Mouse (Mus musculus): ENCODE data around the gene Gpc6.
"Not testable (repeated sequence)": the region's sequence is repeated elsewhere in the genome, so short reads cannot be mapped to it uniquely, and the experiment has no call there.

The Gpc6 gene

GRCm38 (mm10) chr14:117408525-117408835 lies 483.4 kb downstream of the Gpc6 start:
- CTCF ChIA-PET = no interaction called here
- POLR2A ChIA-PET = no interaction called here

- ChIA-PET POLR2A (interaction anchor here in 1 of 4 experiments (1.1 kb wide), 1 partner anchor 77 kb away, joined by 3 read pairs; no protein-coding TSS in a partner anchor), CTCF (no interaction called here)
Observed at GRCm38 (mm10) chr14:117409778-117410177, 484.7 kb downstream of the Gpc6 start.

DNA sequence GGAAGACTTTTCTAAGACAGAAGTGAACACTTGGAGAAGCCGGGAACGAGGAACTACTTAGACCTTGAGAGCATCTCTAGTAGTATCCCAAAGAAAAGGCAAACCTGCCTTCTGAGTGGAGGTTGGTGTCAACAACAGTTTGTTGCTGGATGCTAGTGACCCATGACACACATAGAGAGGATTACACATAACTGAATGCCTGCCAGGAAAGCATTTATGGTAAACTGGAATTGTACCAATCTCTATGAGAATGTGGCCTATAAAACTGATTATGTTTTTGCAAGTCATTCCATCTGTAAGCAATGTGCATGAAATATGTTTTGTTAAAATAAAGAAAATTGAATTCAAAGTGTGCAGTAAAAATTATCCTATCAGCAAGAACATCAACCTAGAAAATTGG lies 485.4 kb downstream of the Gpc6 start:
- ChIA-PET POLR2A (interaction anchor here in 1 of 4 experiments (1.1 kb wide), 1 partner anchor 78 kb away, joined by 3 read pairs; no protein-coding TSS in a partner anchor), CTCF (no interaction called here)

DNA sequence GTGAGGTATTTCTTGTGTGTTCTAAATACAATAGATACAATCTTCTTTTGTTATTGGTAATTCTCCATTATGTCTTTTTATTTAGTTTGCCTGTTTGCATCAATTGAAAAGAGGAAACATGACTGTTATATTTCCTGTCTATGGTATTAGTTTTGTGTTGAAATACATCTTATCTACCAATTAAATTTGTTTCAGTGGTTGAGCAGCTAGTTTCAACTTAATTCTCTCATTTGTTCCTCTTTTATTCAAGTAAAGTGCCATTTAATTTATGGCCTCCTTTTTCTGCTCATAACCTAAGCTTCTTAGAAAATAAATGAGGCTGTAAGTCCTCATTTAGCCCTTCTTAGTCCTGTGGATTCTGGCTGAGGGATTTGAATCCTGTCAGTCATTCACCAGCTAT lies 489.9 kb downstream of the Gpc6 start:
- CTCF ChIA-PET = no interaction called here
- POLR2A ChIA-PET = no interaction called here

- ChIA-PET POLR2A (no interaction called here), CTCF (no interaction called here)
Observed at GRCm38 (mm10) chr14:117419561-117420218, 494.6 kb downstream of the Gpc6 start.

DNA sequence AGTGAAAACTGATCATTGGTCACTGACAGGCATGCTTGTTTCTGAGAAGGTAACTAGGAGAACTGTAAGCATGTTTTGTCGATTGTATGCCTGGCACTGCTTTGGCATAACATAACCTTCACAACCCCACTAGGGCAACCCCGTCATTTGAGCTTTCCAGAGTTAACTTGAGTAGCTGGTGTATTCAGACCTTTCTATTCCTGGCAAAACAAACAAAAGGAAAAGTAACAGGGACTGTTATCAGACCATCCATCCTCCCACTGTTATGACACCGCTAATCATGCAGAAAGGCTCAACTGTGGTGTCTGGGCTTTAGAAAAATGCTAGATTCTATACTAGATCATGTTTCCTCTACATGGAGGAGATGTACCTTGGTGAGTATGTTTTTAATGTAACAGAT lies 496.1 kb downstream of the Gpc6 start:
- POLR2A ChIA-PET = no interaction called here
- CTCF ChIA-PET = no interaction called here

DNA sequence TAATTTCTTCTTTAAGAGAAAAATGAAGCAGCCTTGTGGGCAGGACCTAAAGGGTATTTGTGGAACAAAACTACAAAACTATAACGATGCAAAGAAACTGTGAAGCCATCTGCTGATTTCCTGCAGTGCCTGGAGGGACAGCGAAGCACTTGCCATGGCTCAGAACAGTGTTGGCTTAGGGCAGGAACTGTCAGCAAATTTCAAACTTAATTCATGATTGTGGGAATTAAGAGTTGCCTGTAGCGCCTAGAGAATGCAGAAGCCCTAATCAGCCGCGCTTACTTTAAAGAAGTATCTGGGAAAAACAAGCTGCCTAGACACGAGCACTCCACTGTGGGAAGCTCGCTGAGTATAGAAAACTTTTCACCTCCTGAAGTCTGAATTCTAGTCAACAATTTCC lies 501.0 kb downstream of the Gpc6 start:
- CTCF ChIA-PET = no interaction called here
- POLR2A ChIA-PET = no interaction called here

- ChIA-PET POLR2A (no interaction called here), CTCF (no interaction called here)
Observed at GRCm38 (mm10) chr14:117427776-117428175, 502.7 kb downstream of the Gpc6 start.

GRCm38 (mm10) chr14:117435739-117436138 lies 510.6 kb downstream of the Gpc6 start:
- ChIA-PET POLR2A (no interaction called here), CTCF (no interaction called here)

DNA sequence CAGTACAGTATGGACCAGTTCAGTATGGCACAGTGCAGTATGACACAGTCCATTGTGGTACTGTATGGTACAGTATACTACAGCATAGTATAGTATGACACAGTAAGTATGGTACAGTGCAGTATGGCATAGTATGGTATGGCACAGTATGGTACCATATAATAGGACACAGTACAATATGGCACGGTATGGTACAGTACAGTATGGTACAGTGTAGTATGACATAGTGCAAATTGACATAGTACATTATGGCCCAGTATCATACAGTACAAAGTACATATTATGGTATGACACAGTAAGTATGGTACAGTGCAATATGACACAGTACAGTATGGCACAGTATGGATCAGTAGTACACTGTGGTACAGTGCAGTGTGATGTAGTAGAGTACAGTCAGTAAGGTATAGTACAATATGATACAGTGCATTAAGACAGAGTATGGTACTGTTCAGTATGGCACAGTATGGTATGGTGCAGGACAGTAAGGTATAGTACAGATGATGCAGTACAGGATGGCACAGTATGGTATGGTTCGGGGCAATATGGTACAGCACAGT lies 521.6 kb downstream of the Gpc6 start:
- CTCF ChIA-PET, POLR2A ChIA-PET: not testable (repeated sequence)

- CTCF ChIA-PET = no interaction called here
Observed at GRCm38 (mm10) chr14:117451391-117451991, 526.4 kb downstream of the Gpc6 start.

DNA sequence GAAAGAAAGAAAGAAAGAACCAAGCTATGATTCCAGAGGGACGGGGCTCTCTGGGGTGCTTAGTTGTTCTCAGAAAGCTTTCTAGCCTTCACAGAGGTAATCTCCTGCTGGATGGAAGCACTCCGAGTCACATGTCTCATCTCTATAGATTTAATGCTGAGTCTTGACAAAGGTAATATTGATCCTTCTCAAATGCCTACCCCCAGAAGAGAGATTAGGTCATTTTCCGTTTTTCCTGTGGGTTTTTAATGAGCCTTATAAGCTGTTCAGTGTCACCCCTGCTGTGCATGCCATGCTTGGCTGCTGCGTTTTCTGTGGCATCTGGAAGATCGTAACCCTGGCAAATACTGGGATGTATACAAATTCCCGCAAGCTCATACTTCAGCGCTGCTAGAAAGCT lies 527.0 kb downstream of the Gpc6 start:
- POLR2A ChIA-PET = interaction anchor here in 1 of 4 experiments (0.6 kb wide), 1 partner anchor 22 kb away, joined by 4 read pairs; no protein-coding TSS in a partner anchor
- CTCF ChIA-PET = no interaction called here

More at GRCm38 (mm10) chr14:117451391-117451991, 526.4 kb downstream of the Gpc6 start:
- POLR2A ChIA-PET = interaction anchor here in 1 of 4 experiments (0.6 kb wide), 1 partner anchor 21 kb away, joined by 4 read pairs; no protein-coding TSS in a partner anchor

DNA sequence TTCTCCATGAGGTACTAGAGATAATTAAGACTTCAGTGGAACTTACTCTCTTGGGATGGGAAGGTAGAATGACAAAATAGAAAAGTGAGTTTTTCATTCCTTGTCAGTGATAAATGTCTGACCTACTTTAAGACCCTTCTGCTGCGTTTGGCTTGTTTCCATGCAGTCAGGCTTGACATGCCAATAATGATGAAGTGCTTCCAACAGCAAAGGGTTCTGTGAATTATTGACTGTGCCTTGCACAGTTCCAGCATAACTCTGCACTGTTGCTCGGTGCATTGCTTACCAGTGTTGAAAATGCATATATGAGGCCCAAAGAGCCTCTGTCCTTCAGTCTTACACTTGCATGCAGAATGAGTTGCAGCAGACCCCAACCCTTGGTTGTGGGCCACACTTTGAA lies 548.3 kb downstream of the Gpc6 start:
- ChIA-PET POLR2A (no interaction called here), CTCF (no interaction called here)

- POLR2A ChIA-PET = no interaction called here
- CTCF ChIA-PET = no interaction called here
Observed at GRCm38 (mm10) chr14:117478879-117479278, 553.8 kb downstream of the Gpc6 start.

- POLR2A ChIA-PET = no interaction called here
- CTCF ChIA-PET = no interaction called here
Observed at GRCm38 (mm10) chr14:117487161-117487754, 562.1 kb downstream of the Gpc6 start.

DNA sequence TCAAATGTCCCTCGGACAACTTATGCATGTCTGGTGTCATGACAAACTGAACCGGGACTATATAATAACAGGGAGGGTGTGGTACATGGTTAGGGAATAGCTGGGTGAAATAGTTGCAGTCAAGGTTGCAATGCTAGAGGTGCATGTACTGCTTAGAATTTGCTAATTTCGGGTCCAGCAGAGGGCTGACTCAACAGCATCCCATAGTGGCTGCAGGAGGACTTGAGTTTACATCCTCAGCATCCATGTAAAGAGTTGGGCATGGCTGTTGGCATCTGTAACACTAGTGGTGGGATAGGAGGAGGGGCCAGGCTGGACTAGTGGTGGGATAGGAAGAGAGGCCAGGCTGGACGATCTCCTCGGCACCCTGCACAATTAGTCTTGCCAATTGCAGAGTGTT lies 565.4 kb downstream of the Gpc6 start:
- POLR2A ChIA-PET = no interaction called here
- CTCF ChIA-PET = no interaction called here

DNA sequence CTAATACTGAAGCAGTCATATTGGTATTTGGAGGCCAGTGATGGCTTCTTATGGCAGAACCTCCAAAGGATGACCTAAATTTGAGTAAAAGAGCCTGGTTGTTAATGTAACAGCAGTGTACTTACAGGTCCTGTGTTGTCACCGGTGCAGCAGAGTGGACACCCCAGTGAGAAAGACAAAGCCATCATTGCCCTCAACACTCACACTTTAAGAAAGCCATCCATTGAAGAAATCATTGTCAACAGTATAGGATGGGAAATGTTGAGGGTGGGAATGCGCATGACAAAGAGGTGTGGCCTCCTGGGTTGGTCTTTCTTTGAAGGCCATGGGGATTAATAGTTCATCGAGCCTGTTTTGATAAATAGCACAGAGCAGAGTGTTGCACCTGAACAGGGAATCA lies 570.0 kb downstream of the Gpc6 start:
- POLR2A ChIA-PET = no interaction called here
- CTCF ChIA-PET = no interaction called here

GRCm38 (mm10) chr14:117498785-117499184 lies 573.7 kb downstream of the Gpc6 start:
- CTCF ChIA-PET = no interaction called here
- POLR2A ChIA-PET = no interaction called here

DNA sequence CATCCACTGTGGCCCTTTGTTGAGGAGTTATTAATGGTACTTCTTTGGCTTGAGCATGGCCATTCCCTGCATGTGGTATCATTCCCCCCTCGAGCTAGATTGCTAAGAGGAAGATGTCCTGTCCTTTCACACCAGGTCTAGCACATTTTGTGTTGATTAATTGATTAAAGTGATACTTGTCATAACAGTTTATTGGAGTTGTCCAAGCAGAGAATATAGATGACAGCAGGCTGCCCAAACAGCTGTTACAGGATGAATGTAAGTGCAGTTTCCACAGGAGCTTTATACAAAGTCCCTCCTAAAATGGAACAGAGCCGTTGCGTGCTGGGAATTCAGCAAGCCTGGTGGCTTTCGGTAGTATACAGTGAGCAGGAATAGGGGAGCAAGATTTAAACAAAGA lies 574.2 kb downstream of the Gpc6 start:
- POLR2A ChIA-PET = no interaction called here
- CTCF ChIA-PET = no interaction called here

GRCm38 (mm10) chr14:117514829-117515228 lies 589.7 kb downstream of the Gpc6 start:
- CTCF ChIA-PET = no interaction called here
- POLR2A ChIA-PET = no interaction called here

GRCm38 (mm10) chr14:117519574-117519973 lies 594.5 kb downstream of the Gpc6 start:
- ChIA-PET CTCF (no interaction called here), POLR2A (interaction anchor here in 1 of 4 experiments (0.8 kb wide), 1 partner anchor 8 kb away, joined by 4 read pairs; no protein-coding TSS in a partner anchor)

All from embryonic stem cell, embryonic (primary cell).